Mouse (Mus musculus) midbrain, embryonic 15.5 days (tissue): ENCODE results near the gene Elovl3. TPM values are rescaled to one million over a fixed set of nuclear protein-coding genes. Genes with fewer than 3 reads are reported as not detected.
"Not testable (repeated sequence)": the region's sequence is repeated elsewhere in the genome, so short reads cannot be mapped to it uniquely, and the experiment has no call there.

Experiments used
- ATAC-seq: fragments of 200-750 bp; cut with Nextera tagmentation; replicated peaks from 2 replicates; pipeline ENCODE4 v1.8.0; 2017; ENCODE audit warnings: moderate TSS enrichment
- H3K27ac ChIP-seq: fragments of 300-500 bp; sonication (generic); 2 replicates; pipeline ENCODE4 v1.5.1; 2015; ENCODE audit warnings: mild to moderate bottlenecking, inconsistent platforms
- H3K27me3 ChIP-seq: fragments of 300-500 bp; sonication (generic); replicated peaks from 2 replicates; pipeline ENCODE4 v1.6.1; 2015; ENCODE audit warnings: inconsistent platforms
- H3K36me3 ChIP-seq: fragments of 300-500 bp; sonication (generic); replicated peaks from 2 replicates; pipeline ENCODE4 v1.6.1; 2015; ENCODE audit warnings: inconsistent platforms
- H3K4me1 ChIP-seq: fragments of 300-500 bp; sonication (generic); 2 replicates; pipeline ENCODE4 v1.6.1; 2015; ENCODE audit warnings: inconsistent platforms
- H3K4me2 ChIP-seq: fragments of 300-500 bp; sonication (generic); 2 replicates; pipeline ENCODE4 v1.6.1; 2015; ENCODE audit warnings: inconsistent platforms, mild to moderate bottlenecking, moderate library complexity
- H3K4me3 ChIP-seq: fragments of 300-500 bp; sonication (generic); 2 replicates; pipeline ENCODE4 v1.5.1; 2015; ENCODE audit warnings: mild to moderate bottlenecking, inconsistent platforms
- H3K9ac ChIP-seq: fragments of 300-500 bp; sonication (generic); 2 replicates; pipeline ENCODE4 v1.6.1; 2015; ENCODE audit warnings: mild to moderate bottlenecking, inconsistent platforms
- H3K9me3 ChIP-seq: fragments of 300-500 bp; sonication (generic); 2 replicates; pipeline ENCODE4 v1.6.1; 2016; ENCODE audit warnings: inconsistent platforms
- WGBS: fragments of 180-500 bp; shearing (Covaris S2); methylation state at CpG from one replicate; pipeline ENCODE4 v1.1.7; 2015; ENCODE audit warnings: mixed read lengths; 5-methylcytosine and 5-hydroxymethylcytosine counted together
- polyA plus RNA-seq: library from polyadenylated mRNA; unstranded; fragments of >200 nt; fragmentation: Nextera tagmentation; extraction: Ambion mirVana; gene quantifications from 2 replicates; pipeline ENCODE4 v1.2.1, GENCODE M21; 2015

Elovl3 gene
- polyA plus RNA-seq, 1 experiment from 2014 or later = 0.49 TPM

DNA sequence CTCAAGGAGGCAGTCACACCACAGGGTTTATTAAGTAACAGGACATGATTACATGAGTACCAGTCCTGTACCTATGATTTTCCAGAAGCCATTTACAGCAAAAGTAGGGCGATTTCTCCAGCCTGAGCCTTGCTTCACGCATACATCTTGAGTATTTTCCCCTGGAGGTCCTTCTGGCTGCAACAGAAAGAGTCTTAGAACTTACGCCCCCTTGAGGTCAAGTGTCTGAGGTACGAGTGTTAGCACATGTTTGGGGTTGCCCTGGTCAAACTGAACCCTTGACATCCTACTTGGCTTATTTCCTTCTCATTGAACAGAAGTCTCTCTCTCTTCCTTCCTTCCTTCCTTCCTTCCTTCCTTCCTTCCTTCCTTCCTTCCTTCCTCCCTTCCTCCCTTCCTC, 17.1 kb upstream of the Elovl3 start:
- Histone ChIP-seq H3K36me3 (no peaks in the 10 kb centered on the region), H3K4me3 (no peak overlapping the region), H3K4me2 (no peak overlapping the region), H3K9me3 (no peaks in the 10 kb centered on the region), H3K27me3 (no peaks in the 10 kb centered on the region), H3K27ac (no peak overlapping the region), H3K9ac (no peak overlapping the region), H3K4me1 (no peaks in the 10 kb centered on the region)
- no peak for ATAC-seq
- 63% methylated on average over 4 of the region's 4 CpGs for WGBS

DNA sequence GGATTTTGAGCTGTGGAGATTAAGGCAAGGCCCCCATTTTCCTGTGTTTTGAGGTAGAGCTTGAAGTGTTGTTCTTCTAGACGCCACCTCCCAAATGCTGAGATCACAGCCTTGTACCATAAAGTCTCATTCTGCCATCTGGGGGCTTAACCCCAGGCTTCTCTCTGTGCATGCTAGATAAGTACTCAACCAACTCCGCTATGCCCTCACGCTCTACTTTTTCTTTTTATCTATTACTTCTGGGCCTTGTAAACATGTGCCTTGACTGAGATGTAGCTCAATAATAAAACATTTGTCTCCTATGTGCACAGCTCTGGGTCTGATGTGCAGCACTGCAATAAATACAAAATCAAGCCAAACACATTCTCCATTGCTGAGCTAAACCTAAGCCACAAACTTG, 12.2 kb upstream of the Elovl3 start:
- 95% methylated on average over 3 of the region's 3 CpGs for WGBS
- no peaks in the 10 kb centered on the region for H3K4me1 ChIP-seq
- no peak overlapping the region for H3K4me2 ChIP-seq
- no peaks in the 10 kb centered on the region for H3K9me3 ChIP-seq
- no peak overlapping the region for H3K4me3 ChIP-seq
- no peak for ATAC-seq
- H3K27me3 ChIP-seq = no peaks in the 10 kb centered on the region
- H3K36me3 ChIP-seq = no peaks in the 10 kb centered on the region
- no peak overlapping the region for H3K27ac ChIP-seq
- no peak overlapping the region for H3K9ac ChIP-seq

DNA sequence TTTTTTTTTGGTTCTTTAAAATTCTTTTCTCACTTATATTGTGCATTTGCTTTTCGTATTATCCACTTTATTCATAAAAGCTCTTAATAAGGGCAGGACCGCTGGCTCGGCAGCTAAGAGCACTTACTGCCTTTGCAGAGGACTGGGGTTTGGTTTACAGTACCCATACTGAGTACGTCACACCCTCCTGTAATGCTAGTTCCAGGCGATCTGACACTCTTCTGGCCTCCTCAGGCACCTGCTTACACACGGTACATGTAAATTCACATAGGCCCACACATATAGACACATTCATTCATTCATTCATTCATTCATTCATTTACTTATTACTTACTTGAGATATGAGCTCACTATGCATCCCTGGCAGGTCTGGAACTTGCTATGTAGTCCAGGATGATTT, 10.8 kb upstream of the Elovl3 start:
- Histone ChIP-seq H3K27ac (no peak overlapping the region), H3K4me1 (no peaks in the 10 kb centered on the region), H3K36me3 (no peaks in the 10 kb centered on the region), H3K9ac (no peak overlapping the region), H3K9me3 (no peaks in the 10 kb centered on the region), H3K4me2 (no peak overlapping the region), H3K4me3 (no peak overlapping the region), H3K27me3 (no peaks in the 10 kb centered on the region)
- WGBS = 79% methylated on average over 6 of the region's 6 CpGs
- ATAC-seq = no peak

DNA sequence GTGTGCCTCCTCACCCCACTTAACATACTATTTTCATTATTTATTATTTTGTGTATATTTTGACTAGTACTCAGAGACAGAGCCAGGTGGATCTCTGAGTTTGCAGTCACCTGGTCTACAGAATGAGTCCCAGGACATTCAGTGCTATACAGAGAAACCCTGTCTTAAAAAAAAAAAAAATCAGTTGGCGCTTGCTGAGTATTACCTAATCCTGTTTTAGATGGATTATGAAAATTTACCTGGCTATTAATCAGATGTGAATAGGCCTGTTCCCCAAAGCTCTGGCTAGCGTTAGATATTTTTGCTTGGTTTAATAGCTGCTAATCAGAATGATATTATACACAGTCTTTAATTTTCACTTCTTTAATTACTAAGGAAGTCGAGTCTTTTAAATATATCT, 7.8 kb upstream of the Elovl3 start:
- Histone ChIP-seq H3K9ac (no peak overlapping the region), H3K36me3 (no peaks in the 10 kb centered on the region), H3K27ac (no peak overlapping the region), H3K9me3 (no peaks in the 10 kb centered on the region), H3K27me3 (no peaks in the 10 kb centered on the region), H3K4me3 (no peak overlapping the region), H3K4me1 (no peaks in the 10 kb centered on the region), H3K4me2 (no peak overlapping the region)
- 86% methylated on average over 3 of the region's 3 CpGs for WGBS
- ATAC-seq = no peak

DNA sequence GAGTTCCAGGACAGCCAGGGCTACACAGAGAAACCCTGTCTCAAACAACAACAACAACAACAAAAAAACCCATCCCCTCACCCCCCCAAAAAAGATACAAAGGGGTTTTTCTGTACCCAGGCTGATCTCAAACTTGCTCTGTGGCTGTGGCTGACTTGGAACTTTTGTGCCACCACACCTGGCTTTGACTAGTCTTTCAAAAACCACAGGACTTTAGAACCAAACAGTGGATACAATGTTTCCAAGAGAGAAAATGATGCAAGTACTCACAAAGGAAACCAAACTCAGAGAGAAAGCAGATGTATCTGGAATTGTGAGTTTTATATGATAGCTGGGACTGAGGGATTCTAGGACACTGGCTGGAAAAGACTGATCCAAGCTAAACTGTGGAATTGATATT, 7.0 kb upstream of the Elovl3 start:
- no peaks in the 10 kb centered on the region for H3K27me3 ChIP-seq

DNA sequence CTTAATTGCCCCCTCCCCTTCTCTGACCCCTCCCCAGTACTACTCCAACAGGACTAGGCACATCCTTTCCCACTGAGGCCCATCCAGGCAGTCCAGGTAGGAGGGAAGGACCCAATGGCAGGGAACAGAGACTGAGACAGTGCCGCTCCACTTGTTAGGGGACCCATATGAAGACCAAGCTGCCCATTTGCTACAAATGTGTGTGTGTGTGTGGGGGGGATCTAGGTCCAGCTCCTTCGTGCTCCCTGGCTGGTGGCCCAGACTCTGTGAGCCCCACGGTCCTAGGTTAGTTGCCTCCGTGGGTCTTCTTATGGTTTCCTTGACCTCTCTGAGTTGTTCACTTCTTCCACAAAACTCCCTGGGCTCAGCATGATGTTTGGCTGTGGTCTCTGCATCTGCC, 5.4 kb upstream of the Elovl3 start:
- Histone ChIP-seq H3K4me3 (no peak overlapping the region), H3K9ac (no peak overlapping the region), H3K36me3 (no peaks in the 10 kb centered on the region), H3K27ac (no peak overlapping the region), H3K4me1 (no peaks in the 10 kb centered on the region), H3K27me3 (peaks cover 13% of the 10 kb centered on the region), H3K4me2 (no peak overlapping the region), H3K9me3 (no peaks in the 10 kb centered on the region)
- ATAC-seq = no peak
- 90% methylated on average over 4 of the region's 4 CpGs for WGBS

More for the DNA sequence above, 7.0 kb upstream of the Elovl3 start:
- H3K4me2 ChIP-seq = no peak overlapping the region
- no peak overlapping the region for H3K27ac ChIP-seq
- H3K4me3 ChIP-seq = no peak overlapping the region
- no peaks in the 10 kb centered on the region for H3K4me1 ChIP-seq
- no peaks in the 10 kb centered on the region for H3K36me3 ChIP-seq
- no peak overlapping the region for H3K9ac ChIP-seq
- no peaks in the 10 kb centered on the region for H3K9me3 ChIP-seq
- ATAC-seq = no peak

DNA sequence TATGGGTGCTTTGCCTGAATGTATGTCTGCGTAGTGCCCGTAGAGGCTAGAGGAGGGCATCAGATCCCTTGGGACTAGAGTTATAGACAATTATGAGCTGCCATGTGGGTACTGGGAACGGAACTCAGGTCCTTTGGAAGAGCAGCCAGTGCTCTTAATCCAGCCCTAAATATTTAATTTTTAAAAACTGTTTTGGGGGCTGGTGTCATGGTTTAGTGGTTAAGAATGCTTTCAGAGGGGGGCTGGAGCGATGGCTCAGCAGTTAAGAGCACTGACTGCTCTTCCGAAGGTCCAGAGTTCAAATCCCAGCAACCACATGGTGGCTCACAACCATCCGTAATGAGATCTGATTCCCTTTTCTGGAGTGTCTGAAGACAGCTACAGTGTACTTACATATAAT, 2.0 kb upstream of the Elovl3 start:
- not testable (repeated sequence) for ATAC-seq, H3K4me3 ChIP-seq, H3K9ac ChIP-seq, H3K36me3 ChIP-seq, H3K9me3 ChIP-seq, H3K4me2 ChIP-seq, H3K27ac ChIP-seq, H3K4me1 ChIP-seq
- H3K27me3 ChIP-seq = peaks cover 41% of the 10 kb centered on the region
- WGBS = 80% methylated on average over 6 of the region's 6 CpGs

DNA sequence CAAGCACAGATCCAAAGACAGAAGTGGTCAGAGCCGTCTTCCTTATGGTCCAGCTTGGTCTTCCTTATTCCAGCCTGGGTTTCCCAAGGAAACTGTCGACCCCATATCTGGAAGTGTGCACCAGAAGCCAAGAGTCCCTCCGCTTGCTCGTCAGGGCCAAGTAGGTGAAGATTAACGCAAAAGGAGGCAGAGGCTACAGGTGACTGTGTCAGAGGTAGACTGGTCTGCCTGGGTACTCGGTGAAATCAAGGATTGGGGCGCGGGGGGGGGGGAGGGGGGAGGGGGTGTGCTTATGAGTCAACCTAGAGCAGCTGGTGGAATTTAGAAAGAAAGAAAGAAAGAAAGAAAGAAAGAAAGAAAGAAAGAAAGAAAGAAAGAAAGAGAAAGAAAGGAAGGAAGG, 414 bp upstream of the Elovl3 start:
- peaks cover 17% of the 10 kb centered on the region for H3K4me1 ChIP-seq
- no peaks in the 10 kb centered on the region for H3K36me3 ChIP-seq
- WGBS = 8% methylated on average over 7 of the region's 8 CpGs
- H3K4me2 ChIP-seq = peak overlapping the region; percentile 40; the same call in 1 of the 2 replicates
- H3K9me3 ChIP-seq = no peaks in the 10 kb centered on the region
- no peak overlapping the region for H3K4me3 ChIP-seq
- H3K9ac ChIP-seq = no peak overlapping the region
- no peak for ATAC-seq
- peaks cover 46% of the 10 kb centered on the region for H3K27me3 ChIP-seq
- H3K27ac ChIP-seq = no peak overlapping the region

DNA sequence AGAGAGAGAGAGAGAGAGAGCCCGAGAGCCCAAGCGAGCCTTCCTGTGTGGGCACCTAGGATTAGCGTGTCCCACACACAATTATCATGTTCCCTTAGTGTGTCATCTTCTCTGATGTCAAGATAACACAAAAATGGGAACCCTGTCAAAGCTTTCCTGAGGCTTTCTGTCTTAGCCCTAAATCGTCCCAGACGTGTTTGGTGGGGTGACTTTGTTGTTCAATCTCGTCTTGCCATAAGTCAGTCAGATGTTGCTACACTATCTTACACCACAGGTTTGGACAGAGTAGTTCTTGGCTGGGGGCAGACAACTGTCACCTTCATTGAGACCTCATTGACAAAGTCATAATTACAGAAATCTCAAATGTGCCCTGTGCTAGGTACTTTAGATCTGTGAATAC, 880 bp downstream of the Elovl3 start:
- Histone ChIP-seq H3K27me3 (peaks cover 57% of the 10 kb centered on the region), H3K36me3 (no peaks in the 10 kb centered on the region), H3K4me2 (no peak overlapping the region), H3K27ac (no peak overlapping the region), H3K4me3 (no peak overlapping the region), H3K9me3 (no peaks in the 10 kb centered on the region), H3K9ac (no peak overlapping the region), H3K4me1 (peaks cover 27% of the 10 kb centered on the region)
- ATAC-seq = no peak
- WGBS = 27% methylated on average over 6 of the region's 6 CpGs

DNA sequence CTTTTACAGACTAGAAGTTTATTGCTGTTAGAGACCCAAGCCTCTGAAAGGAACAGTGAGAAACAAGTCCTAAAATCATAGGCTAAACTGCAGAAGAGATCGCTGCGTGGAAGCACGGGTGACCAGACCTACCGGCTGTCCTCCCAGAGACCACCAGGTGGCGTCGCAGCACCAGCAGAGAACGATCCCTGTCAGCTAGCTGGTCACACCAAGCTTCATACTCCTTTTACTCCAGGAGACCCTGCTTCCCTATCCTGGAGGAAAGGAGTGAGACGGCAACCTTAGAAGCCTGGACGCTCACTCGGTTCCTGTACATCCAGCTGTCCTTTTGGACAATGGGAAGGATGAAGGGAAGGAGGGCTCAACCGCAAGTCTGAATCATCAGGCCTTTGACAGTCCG, 3.6 kb downstream of the Elovl3 start:
- H3K27me3 ChIP-seq = peaks cover 69% of the 10 kb centered on the region
- 2% methylated on average over 12 of the region's 12 CpGs for WGBS
- H3K9me3 ChIP-seq = no peaks in the 10 kb centered on the region
- H3K36me3 ChIP-seq = no peaks in the 10 kb centered on the region
- peaks cover 27% of the 10 kb centered on the region for H3K4me1 ChIP-seq
- no peak overlapping the region for H3K27ac ChIP-seq
- peak overlapping the region; percentile 99 for H3K4me2 ChIP-seq
- peak overlapping the region; percentile 56; the same call in 1 of the 2 replicates for H3K9ac ChIP-seq
- ATAC-seq = peak; percentile 76
- peak overlapping the region; percentile 61 for H3K4me3 ChIP-seq

DNA sequence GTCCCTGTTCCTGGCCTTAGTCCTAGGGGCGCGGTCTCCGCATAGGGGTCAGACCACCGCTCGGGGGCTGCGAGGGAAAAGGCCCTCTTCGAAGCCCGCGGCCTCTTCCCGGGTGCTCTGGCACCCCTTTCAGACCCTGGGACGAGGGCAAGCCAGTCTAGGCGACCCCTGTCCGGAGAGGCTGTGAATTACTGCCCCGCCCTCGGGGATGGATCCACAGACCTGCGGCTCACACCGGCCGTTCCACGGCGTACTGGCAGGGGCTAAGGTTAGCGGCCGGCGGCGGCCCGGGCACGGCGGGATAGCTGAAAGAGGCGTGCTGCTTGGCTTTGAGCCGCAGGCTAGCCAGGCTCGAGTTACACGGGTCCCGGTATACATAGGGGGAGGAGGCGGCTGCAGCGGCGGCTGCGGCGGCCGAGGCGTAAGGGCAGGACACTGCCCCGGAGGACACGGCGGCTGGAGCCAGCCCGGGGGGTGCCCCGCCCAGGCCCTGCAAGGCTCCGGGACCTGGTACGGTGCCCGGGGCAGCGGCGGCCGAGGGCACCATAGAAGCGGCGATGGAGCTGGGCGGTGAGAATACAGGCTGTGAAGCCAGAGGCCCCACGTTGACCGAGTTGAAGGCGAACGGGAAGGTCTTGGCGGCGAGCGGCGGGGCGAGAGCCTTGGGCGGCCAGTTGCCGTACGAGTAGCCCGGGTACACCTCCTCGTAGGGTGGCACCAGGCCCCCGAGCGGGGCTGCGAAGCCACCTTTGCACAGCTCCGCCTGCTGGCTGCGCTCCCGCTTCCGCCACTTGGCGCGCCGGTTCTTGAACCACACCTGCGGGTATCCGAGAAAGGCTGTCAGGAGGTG, 4.3 kb downstream of the Elovl3 start:
- Histone ChIP-seq H3K36me3 (no peaks in the 10 kb centered on the region), H3K27ac (no peak overlapping the region), H3K4me3 (peak overlapping the region; percentile 61), H3K4me2 (peak overlapping the region; percentile 99), H3K4me1 (peaks cover 27% of the 10 kb centered on the region), H3K9me3 (no peaks in the 10 kb centered on the region), H3K27me3 (peaks cover 62% of the 10 kb centered on the region), H3K9ac (peak overlapping the region; percentile 56)
- WGBS = under 1% methylated on average over 78 of the region's 79 CpGs
- peak; percentile 62 for ATAC-seq

DNA sequence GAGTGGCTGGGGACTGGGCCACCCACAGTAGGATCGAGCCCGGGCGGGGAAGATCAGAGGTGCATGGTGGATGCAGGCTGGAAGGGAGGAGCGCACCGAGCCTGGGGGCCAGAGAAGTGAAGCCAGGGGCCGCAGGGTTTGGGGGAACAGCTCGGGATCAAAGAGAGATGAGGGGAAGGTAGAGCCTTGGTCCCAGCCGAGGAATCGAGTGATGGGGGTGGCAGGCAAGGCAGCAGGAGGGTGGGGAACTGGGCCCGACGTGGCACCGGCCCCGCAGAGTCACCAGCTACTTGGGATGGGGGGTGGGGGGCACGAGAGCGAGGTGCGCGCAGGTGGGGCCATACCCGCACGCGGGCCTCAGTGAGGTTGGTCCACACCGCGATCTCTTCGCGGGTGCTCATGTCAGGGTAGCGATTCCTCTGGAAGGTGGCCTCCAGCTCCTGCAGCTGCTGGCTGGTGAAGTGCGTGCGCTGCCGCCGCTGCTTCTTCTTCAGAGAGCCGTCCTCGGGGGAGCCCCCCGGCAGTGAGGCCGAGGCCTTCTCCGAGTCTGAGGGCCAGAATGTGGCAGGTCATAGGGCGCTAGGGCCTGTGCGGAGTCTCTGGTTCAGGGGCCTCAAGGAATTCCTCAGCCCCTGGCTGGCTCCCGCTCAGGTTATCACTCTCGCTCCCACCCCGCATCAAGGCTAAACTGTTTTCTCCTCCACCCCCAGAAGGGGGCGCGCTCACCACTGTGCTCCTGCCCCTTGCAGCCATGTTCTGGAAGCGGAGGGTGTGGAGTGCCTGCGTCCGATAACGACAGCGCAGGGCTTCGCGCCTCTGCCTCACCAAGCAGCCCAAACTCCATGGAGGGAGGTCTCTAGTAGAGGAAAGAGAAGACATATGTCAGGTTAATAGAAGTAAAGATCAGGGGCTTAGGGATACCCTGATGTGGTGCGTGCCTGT, 5.2 kb downstream of the Elovl3 start:
- WGBS = 2% methylated on average over 49 of the region's 49 CpGs
- Histone ChIP-seq H3K4me2 (peak overlapping the region; percentile 99), H3K27me3 (peaks cover 61% of the 10 kb centered on the region), H3K9me3 (no peaks in the 10 kb centered on the region), H3K4me1 (peaks cover 23% of the 10 kb centered on the region), H3K4me3 (peak overlapping the region; percentile 61), H3K27ac (no peak overlapping the region), H3K36me3 (no peaks in the 10 kb centered on the region), H3K9ac (peak overlapping the region; percentile 56; the same call in 1 of the 2 replicates)
- peak; percentile 67 for ATAC-seq
